Mouse (Mus musculus) midbrain, embryonic 11.5 days (tissue): ENCODE data around the gene Adgra3. TPM values are rescaled to one million over a fixed set of nuclear protein-coding genes. Genes with fewer than 3 reads are reported as not detected.

Experiments used
- ATAC-seq: fragments of 200-750 bp; cut with Nextera tagmentation; 2 replicates; pipeline ENCODE4 v1.8.0; 2017; ENCODE audit warnings: moderate TSS enrichment, moderate library complexity; ENCODE audit not compliant: low FRiP score
- DNase-seq: peaks from one replicate; pipeline ENCODE4 v3.0.0; 2015; ENCODE audit warnings: low spot score; ENCODE audit errors: missing footprints
- H3K27ac ChIP-seq: fragments of 300-500 bp; sonication (generic); 2 replicates; pipeline ENCODE4 v1.5.1; 2014; ENCODE audit warnings: low read depth, low read length
- H3K27me3 ChIP-seq: fragments of 300-500 bp; sonication (generic); 2 replicates; pipeline ENCODE4 v1.6.1; 2014; ENCODE audit warnings: mild to moderate bottlenecking, low read length, moderate library complexity, mixed read lengths; ENCODE audit not compliant: control insufficient read depth, insufficient read depth
- H3K36me3 ChIP-seq: fragments of 300-500 bp; sonication (generic); 2 replicates; pipeline ENCODE4 v1.6.1; 2014; ENCODE audit warnings: mild to moderate bottlenecking, low read length, moderate library complexity, mixed read lengths; ENCODE audit not compliant: control insufficient read depth, insufficient read depth
- H3K4me1 ChIP-seq: fragments of 300-500 bp; sonication (generic); 2 replicates; pipeline ENCODE4 v1.6.1; 2014; ENCODE audit warnings: low read length; ENCODE audit not compliant: control insufficient read depth, insufficient read depth
- H3K4me2 ChIP-seq: fragments of 300-500 bp; sonication (generic); 2 replicates; pipeline ENCODE4 v1.6.1; 2014; ENCODE audit warnings: mild to moderate bottlenecking, moderate library complexity
- H3K4me3 ChIP-seq: fragments of 300-500 bp; sonication (generic); 2 replicates; pipeline ENCODE4 v1.5.1; 2014; ENCODE audit warnings: low read depth, low read length
- H3K9ac ChIP-seq: fragments of 300-500 bp; sonication (generic); 2 replicates; pipeline ENCODE4 v1.6.1; 2014; ENCODE audit warnings: low read length
- H3K9me3 ChIP-seq: fragments of 300-500 bp; sonication (generic); 2 replicates; pipeline ENCODE4 v1.6.1; 2016; ENCODE audit warnings: low read length; ENCODE audit not compliant: control insufficient read depth
- WGBS: fragments of 180-500 bp; shearing (Covaris S2); extraction: QIAGEN DNeasy Blood & Tissue Kit; methylation state at CpG from one replicate; pipeline ENCODE4 v1.1.7; 2014; 5-methylcytosine and 5-hydroxymethylcytosine counted together
- polyA plus RNA-seq: library from polyadenylated mRNA; unstranded; fragments of >200 nt; fragmentation: Nextera tagmentation; extraction: Ambion mirVana; gene quantifications from 2 replicates; pipeline ENCODE4 v1.2.1, GENCODE M21; 2014

Adgra3 gene
- polyA plus RNA-seq, 1 experiment from 2014 or later: 41.2 TPM

- Histone ChIP-seq H3K27ac (no peak overlapping the region), H3K4me1 (peaks cover 21% of the 10 kb centered on the region), H3K9ac (no peak overlapping the region), H3K36me3 (no peaks in the 10 kb centered on the region), H3K4me3 (no peak overlapping the region), H3K27me3 (no peaks in the 10 kb centered on the region), H3K4me2 (no peak overlapping the region), H3K9me3 (no peaks in the 10 kb centered on the region)
- ATAC-seq (no peak), DNase-seq (no peak)
- WGBS: 70% methylated on average over 8 of the region's 8 CpGs
Observed at GRCm38 (mm10) chr5:50034900-50035514, 23.8 kb downstream of the Adgra3 start.

GRCm38 (mm10) chr5:50034231-50034630 lies 24.6 kb downstream of the Adgra3 start:
- no peak; the same call in none of the 2 replicates for ATAC-seq
- H3K27me3 ChIP-seq: no peaks in the 10 kb centered on the region
- H3K4me2 ChIP-seq: peak overlapping the region; percentile 16; the same call in 1 of the 2 replicates
- no peak overlapping the region for H3K27ac ChIP-seq
- H3K4me1 ChIP-seq: peaks cover 21% of the 10 kb centered on the region
- H3K36me3 ChIP-seq: no peaks in the 10 kb centered on the region
- no peak overlapping the region for H3K4me3 ChIP-seq
- H3K9me3 ChIP-seq: no peaks in the 10 kb centered on the region
- DNase-seq: peak; percentile 85
- H3K9ac ChIP-seq: no peak overlapping the region
- WGBS: 40% methylated on average over 6 of the region's 6 CpGs

GRCm38 (mm10) chr5:50033660-50034059 lies 25.1 kb downstream of the Adgra3 start:
- H3K27ac ChIP-seq: no peak overlapping the region
- H3K4me3 ChIP-seq: no peak overlapping the region
- ATAC-seq (peak; percentile 48), DNase-seq (peak; percentile 86)
- H3K36me3 ChIP-seq: no peaks in the 10 kb centered on the region
- 0 out of 2 replicates have a peak overlapping the region, but pooled peaks have one; percentile 16 for H3K4me2 ChIP-seq
- H3K9me3 ChIP-seq: no peaks in the 10 kb centered on the region
- H3K27me3 ChIP-seq: no peaks in the 10 kb centered on the region
- WGBS: 19% methylated on average over 9 of the region's 9 CpGs
- H3K4me1 ChIP-seq: peaks cover 21% of the 10 kb centered on the region
- H3K9ac ChIP-seq: no peak overlapping the region

- 61% methylated on average over 5 of the region's 5 CpGs for WGBS
- Histone ChIP-seq H3K9me3 (no peaks in the 10 kb centered on the region), H3K27me3 (no peaks in the 10 kb centered on the region), H3K4me3 (no peak overlapping the region), H3K36me3 (no peaks in the 10 kb centered on the region), H3K27ac (no peak overlapping the region), H3K9ac (no peak overlapping the region), H3K4me2 (no peak overlapping the region), H3K4me1 (peaks cover 24% of the 10 kb centered on the region)
- ATAC-seq: peak; percentile 61; the same call in 1 of the 2 replicates
- DNase-seq: no peak
Observed at GRCm38 (mm10) chr5:50032332-50032731, 26.5 kb downstream of the Adgra3 start.

- Histone ChIP-seq H3K9ac (no peak overlapping the region), H3K9me3 (no peaks in the 10 kb centered on the region), H3K4me1 (peaks cover 24% of the 10 kb centered on the region), H3K36me3 (no peaks in the 10 kb centered on the region), H3K4me3 (no peak overlapping the region), H3K27me3 (no peaks in the 10 kb centered on the region), H3K27ac (no peak overlapping the region), H3K4me2 (no peak overlapping the region)
- WGBS: 89% methylated on average over 2 of the region's 2 CpGs
- DNase-seq (no peak), ATAC-seq (no peak; the same call in 1 of the 2 replicates)
Observed at GRCm38 (mm10) chr5:50031763-50032272, 27.0 kb downstream of the Adgra3 start.

- 97% methylated on average over 6 of the region's 6 CpGs for WGBS
- no peaks in the 10 kb centered on the region for H3K9me3 ChIP-seq
- peaks cover 24% of the 10 kb centered on the region for H3K4me1 ChIP-seq
- H3K36me3 ChIP-seq: no peaks in the 10 kb centered on the region
- no peak overlapping the region for H3K4me2 ChIP-seq
- H3K27me3 ChIP-seq: no peaks in the 10 kb centered on the region
- DNase-seq: no peak
- H3K9ac ChIP-seq: no peak overlapping the region
- no peak for ATAC-seq
- H3K4me3 ChIP-seq: no peak overlapping the region
- H3K27ac ChIP-seq: no peak overlapping the region
Observed at GRCm38 (mm10) chr5:50031288-50031687, 27.5 kb downstream of the Adgra3 start.

- 94% methylated on average over 6 of the region's 6 CpGs for WGBS
Observed at GRCm38 (mm10) chr5:50029662-50030061, 29.1 kb downstream of the Adgra3 start.

GRCm38 (mm10) chr5:50027561-50027960 lies 31.2 kb downstream of the Adgra3 start:
- Histone ChIP-seq H3K27me3 (no peaks in the 10 kb centered on the region), H3K9ac (no peak overlapping the region), H3K4me3 (no peak overlapping the region), H3K27ac (no peak overlapping the region), H3K36me3 (peaks cover 6% of the 10 kb centered on the region; the same call in 1 of the 2 replicates), H3K4me2 (no peak overlapping the region), H3K4me1 (peaks cover 3% of the 10 kb centered on the region; the same call in 1 of the 2 replicates), H3K9me3 (no peaks in the 10 kb centered on the region)
- DNase-seq (no peak), ATAC-seq (no peak)
- WGBS: 79% methylated on average over 5 of the region's 5 CpGs

More at GRCm38 (mm10) chr5:50029662-50030061, 29.1 kb downstream of the Adgra3 start:
- Histone ChIP-seq H3K4me1 (peaks cover 16% of the 10 kb centered on the region), H3K4me3 (no peak overlapping the region), H3K9me3 (no peaks in the 10 kb centered on the region), H3K27me3 (no peaks in the 10 kb centered on the region), H3K36me3 (0 out of 2 replicates have a peak, but pooled peaks cover 2% of the 10 kb centered on the region), H3K9ac (no peak overlapping the region), H3K27ac (no peak overlapping the region), H3K4me2 (no peak overlapping the region)
- ATAC-seq (no peak), DNase-seq (no peak)

- H3K4me3 ChIP-seq: no peak overlapping the region
- no peaks in the 10 kb centered on the region for H3K27me3 ChIP-seq
- H3K9ac ChIP-seq: no peak overlapping the region
- H3K4me2 ChIP-seq: no peak overlapping the region
- no peaks in the 10 kb centered on the region for H3K9me3 ChIP-seq
- H3K36me3 ChIP-seq: peaks cover 6% of the 10 kb centered on the region; the same call in 1 of the 2 replicates
- H3K27ac ChIP-seq: no peak overlapping the region
- peaks cover 3% of the 10 kb centered on the region; the same call in 1 of the 2 replicates for H3K4me1 ChIP-seq
- whole genome bisulfite sequencing: 78% methylated on average over 7 of the region's 7 CpGs
- no peak for DNase-seq
- ATAC-seq: no peak
Observed at GRCm38 (mm10) chr5:50027001-50027400, 31.8 kb downstream of the Adgra3 start.
